Mouse (Mus musculus) thymus, postnatal 4 days (tissue): Measurements from ENCODE around the gene BC067074.
"Not testable (repeated sequence)": the region's sequence is repeated elsewhere in the genome, so short reads cannot be mapped to it uniquely, and the experiment has no call there.

Experiments used
- DNase-seq: peaks from one replicate; pipeline ENCODE4 v3.0.0; 2021

The BC067074 gene

DNA sequence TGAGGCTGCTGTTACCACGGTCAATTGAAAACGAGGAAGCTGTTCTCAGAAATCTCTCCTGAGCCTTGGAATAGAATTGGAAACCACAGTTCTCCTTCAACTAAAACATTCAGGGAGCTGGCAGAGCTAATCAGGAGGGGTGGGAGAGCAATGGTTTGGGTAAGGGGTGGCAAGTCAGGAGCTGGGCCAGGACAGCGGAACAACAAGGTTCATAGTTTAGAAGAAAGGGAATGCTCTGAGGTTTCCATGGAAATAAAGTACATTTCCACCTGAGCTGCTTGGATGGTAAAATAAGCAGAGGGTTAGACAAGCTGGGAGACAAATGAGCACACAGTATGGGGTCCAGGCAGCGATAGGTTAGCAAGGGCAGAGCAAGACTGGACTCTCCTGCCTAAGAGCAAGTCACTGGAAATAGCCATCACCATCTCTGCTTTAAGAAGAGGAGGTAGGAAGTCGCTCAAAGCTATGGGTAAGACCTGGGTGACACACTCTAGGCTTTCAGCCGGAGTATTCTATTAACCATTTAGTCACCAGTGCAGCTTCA is 86.9 kb downstream of the BC067074 start:
- no peak for DNase-seq

DNA sequence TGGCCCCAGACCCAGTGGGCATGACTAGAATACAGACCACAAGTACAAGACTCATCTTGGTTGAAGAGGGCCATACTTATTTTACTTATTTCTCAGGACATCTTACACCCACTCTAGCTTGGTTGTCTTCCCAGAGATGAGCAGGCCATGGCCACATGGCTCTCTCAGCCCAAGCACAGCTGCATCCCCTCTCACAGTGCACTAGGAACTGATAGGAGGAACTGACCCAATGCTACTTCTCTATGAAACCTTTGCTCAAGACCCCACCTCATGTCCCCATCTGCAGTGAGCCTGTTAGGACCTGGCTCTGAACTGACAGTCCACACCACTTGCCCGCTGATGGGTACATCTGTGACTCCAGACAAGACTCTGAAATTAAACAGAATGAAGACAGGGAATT is 88.8 kb downstream of the BC067074 start:
- no peak for DNase-seq

DNA sequence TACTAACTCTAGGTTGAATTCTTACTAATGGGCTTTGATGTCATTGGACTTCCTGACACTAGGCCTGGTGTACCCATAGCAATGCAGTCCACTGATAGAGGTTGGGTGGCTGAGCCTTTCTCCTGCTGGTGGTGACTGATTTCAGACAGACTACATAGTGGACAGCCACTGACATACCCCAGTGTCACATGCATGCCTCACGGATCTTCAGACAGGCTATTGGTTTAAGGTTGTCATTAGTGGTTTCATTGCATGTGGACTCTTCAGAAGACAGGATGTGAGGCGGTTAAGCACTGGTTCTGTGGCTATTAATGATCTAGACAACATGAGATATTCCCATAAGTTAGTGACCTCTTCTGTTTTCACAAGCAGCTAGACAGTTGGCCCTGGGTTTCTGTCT is 89.2 kb downstream of the BC067074 start:
- DNase-seq, result no peak

GRCm38 (mm10) chr13:113382770-113383169 is 89.8 kb downstream of the BC067074 start:
- DNase-seq, result not testable (repeated sequence)

DNA sequence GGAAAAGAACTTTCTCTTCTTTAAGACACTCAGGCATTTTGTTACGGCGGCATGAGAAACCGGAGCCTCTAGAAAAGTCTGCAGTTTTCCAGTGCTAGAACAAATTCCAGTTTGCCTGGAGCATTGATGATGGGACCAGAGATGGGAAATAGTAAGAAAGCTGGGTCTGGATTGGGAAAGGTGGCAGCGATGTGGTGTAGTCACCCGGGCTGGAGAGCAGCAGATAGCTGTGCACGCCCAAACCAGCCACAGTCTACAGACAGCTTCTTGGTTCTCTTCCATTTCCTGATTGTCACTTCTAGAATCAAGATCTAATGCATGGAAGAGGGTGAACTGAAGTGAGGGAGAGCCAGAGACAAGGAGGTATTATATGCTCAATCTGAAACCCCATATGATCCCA is 100.4 kb downstream of the BC067074 start:
- DNase-seq, result no peak

DNA sequence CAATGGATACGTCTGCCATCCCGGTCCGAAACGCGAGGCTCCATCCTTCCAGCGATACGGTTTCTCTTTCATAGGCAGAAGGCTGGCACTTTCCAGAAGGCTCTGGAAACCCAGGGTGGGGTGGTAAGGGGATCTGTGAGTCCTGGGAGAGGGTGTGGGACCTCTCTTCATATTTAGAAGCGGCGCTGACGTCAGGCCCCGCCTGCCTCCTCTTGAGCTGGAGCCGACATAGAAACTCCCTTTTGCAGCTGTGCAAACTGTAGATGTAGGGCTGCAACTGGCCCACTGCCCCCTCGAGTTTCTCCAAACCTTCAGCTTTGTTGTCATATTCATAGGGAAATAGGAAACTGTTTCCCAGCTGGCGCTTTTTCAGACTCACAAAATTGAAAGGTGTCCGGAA is 101.6 kb downstream of the BC067074 start:
- no peak for DNase-seq

- no peak for DNase-seq
Observed at GRCm38 (mm10) chr13:113397006-113397520, 104.1 kb downstream of the BC067074 start.

- DNase-seq, result no peak
Observed at GRCm38 (mm10) chr13:113401373-113402010, 108.5 kb downstream of the BC067074 start.

- no peak for DNase-seq
Observed at GRCm38 (mm10) chr13:113403706-113404105, 110.7 kb downstream of the BC067074 start.

DNA sequence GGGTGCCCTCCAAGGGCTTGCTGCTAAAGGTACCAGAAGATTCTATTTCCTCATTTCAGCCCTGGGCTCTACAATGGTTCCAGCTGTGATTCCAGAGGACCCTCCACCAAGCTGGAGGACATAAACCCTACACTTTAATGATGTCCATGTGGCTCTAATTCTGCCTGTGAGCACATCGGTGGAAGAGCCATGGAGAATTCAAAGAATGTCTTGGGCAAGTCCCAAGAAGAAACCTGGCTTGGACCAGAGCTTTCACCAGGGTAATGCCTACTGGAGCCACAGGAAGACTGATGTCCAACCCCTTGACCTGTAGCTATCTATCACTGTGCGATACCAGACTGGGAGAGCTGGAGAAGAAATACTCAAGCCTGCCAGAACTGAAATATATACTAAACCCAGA is 111.2 kb downstream of the BC067074 start:
- no peak for DNase-seq

DNA sequence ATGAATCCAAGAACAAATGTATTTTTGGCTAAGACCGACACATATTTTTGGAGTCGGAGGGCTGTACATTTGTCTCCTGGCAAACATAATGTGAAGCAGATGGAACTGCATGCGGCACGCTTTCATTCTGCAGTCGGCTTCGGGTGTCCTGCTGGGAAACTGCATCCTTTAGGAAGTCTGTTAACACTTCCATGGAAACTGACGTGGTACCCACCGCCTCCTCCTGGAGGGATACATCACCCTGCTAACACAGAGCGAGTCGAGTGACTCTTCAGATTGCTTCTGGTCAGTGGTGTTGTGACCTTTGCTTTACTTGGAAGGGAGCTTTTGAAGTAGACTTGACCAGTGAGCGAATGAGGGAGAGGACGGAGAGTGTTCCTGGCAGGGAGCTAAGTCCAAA is 117.0 kb downstream of the BC067074 start:
- no peak for DNase-seq

DNA sequence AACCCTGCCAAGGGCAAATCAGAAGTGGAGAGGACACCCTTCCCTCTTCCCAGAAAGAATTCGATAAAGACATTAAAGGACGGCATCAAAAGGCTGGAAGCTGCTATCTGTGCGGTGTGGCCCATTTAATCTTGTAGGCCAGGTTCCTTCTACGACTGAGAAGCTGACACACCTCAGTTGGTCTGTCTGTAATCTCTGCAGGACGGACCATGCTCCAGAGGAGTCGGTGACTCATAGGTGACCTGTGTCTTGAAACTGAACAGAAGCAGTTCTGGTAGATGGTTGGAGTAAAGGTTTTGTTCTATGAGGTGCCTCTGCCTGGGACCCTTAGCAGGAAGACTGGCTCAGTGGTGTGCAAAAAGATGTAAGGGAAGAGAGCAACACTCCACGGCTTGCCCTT is 122.6 kb downstream of the BC067074 start:
- no peak for DNase-seq

GRCm38 (mm10) chr13:113416986-113417385 is 124.0 kb downstream of the BC067074 start:
- no peak for DNase-seq

DNA sequence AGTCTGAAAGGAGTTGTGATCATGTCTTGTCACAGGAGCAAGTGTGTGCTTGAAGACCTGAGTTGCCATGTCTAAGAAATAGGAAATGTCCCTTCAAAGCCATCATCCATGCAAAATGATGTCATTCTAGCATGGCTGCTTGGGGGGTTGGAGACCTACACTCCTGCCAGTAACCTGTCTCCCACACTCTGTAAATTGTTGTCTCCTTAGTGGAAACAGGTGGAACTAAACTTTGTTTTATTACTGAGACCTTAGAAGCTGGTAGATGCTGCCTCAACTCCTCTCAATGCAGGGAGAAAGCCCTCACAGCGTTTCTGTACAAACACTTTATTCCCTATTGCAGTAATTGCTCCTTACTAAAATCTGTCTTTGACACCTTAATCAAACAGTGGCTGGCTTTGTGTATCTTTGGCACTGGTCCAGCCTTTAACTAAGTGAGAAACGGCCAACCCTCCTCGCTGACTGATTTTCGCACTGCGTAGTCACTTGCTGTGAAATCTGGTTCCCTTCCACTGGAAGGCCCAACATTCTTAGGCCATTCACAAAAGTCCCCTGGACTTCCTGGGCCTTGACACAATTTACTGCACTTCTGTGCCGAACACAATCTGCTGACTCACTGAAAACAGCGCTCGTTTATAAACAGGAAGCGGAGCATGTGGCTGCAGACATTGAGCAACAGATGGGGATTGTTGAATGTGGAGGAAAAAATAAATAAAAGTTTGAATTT is 125.0 kb downstream of the BC067074 start:
- DNase-seq, result peak; percentile 8

DNA sequence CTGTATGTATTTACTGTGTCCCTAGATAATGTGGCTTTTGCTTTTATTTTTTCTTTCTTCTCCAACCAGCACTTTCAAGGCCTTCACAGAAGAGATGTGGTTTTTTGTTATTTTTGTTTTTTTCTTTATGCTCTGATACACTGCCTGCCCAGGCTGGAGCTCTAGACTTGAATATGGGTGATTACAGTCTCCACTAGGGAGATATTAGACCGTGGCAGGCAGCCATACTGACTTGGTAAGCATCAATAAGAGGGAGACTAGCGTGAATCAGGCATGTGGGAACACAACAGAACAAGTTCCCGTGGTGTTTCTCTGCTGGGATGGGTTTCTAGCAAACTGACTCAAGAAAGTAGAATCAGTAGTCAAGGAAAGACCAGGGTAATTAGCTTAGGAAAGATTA is 125.7 kb downstream of the BC067074 start:
- no peak for DNase-seq

- no peak for DNase-seq
Observed at GRCm38 (mm10) chr13:113421472-113421871, 128.5 kb downstream of the BC067074 start.

DNA sequence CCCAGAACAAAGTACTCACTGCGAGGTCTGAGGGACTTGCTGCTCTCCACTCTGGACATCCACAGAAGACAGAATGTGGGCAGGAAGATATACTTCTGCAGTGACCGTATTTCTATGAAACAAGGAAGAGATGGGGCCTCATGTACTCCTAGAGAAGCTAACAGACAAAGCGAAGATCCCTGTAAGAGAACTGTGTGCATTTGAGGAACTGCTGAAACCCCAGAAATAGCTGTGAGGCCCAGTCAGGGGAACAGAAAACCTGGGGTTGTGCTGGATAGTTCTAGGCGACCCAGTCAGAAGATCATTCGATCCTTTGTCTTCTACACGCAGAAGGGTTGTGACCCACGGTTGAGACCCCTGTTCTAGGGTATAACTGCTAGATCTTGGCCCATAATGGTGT is 130.9 kb downstream of the BC067074 start:
- DNase-seq, result no peak

GRCm38 (mm10) chr13:113425907-113426306 is 132.9 kb downstream of the BC067074 start:
- no peak for DNase-seq
